Comparison of ENCODE assay signal across 10 mouse cellular contexts in genomic region chr8:122665667-122666316, GRCm38 (mm10). TPM values are rescaled to one million over a fixed set of nuclear protein-coding genes. Genes with fewer than 3 reads are reported as not detected.
DNase-seq lines count a peak whose midpoint lies in the region; ATAC-seq lines count a peak whose summit lies in the region.
"Had no signal": no experiment of that assay in that cellular context is flagged by ENCODE, and none has a peak within 500 bp of the region (broad histone marks: within the 10 kb centered on the region; RNA-seq: fewer than 3 reads in every experiment).

No protein-coding gene starts in this region.

- H3K4me2 ChIP-seq in forebrain, embryonic 15.5 days (replicated peaks), result peak overlapping the region; percentile 29
- peak overlapping the region; percentile 36 for H3K4me2 ChIP-seq in hindbrain, embryonic 16.5 days (ENCODE audit: low read length)
- H3K4me2 ChIP-seq in liver, embryonic 16.5 days (ENCODE audit: low read depth, low read length), result peak overlapping the region; percentile 64
- H3K4me2 ChIP-seq in stomach, embryonic 15.5 days, result peak overlapping the region; percentile 6; the same call in 1 of the 2 replicates

- H3K4me1 ChIP-seq in forebrain, embryonic 15.5 days, result peaks cover 84% of the 10 kb centered on the region
- H3K4me1 ChIP-seq in hindbrain, embryonic 16.5 days (ENCODE audit: control insufficient read depth, insufficient read depth, low read depth, low read length), result peaks cover 53% of the 10 kb centered on the region
- peaks cover 33% of the 10 kb centered on the region for H3K4me1 ChIP-seq in liver, embryonic 16.5 days (ENCODE audit: control insufficient read depth, low read depth, low read length)
- peaks cover 43% of the 10 kb centered on the region for H3K4me1 ChIP-seq in stomach, embryonic 15.5 days

- H3K27me3 ChIP-seq in forebrain, embryonic 15.5 days, result no peaks in the 10 kb centered on the region; the same call in 1 of the 2 replicates
- H3K27me3 ChIP-seq in hindbrain, embryonic 16.5 days (replicated peaks; ENCODE audit: control insufficient read depth, insufficient read depth, low read length), result no peaks in the 10 kb centered on the region
- peaks cover 4% of the 10 kb centered on the region for H3K27me3 ChIP-seq in liver, embryonic 16.5 days (ENCODE audit: control insufficient read depth, insufficient read depth, low read depth, low read length)
- H3K27me3 ChIP-seq in stomach, embryonic 15.5 days (replicated peaks), result 0 out of 2 replicates have a peak, but pooled peaks cover 5% of the 10 kb centered on the region
- H3K27me3 ChIP-seq: Patski had no signal

- DNase-seq in layer of hippocampus, postnatal 10 days (ENCODE audit: low spot score in 2 of 2), result peak; percentile 66 to 73
- no peak for DNase-seq in layer of hippocampus, adult 8-10 months (ENCODE audit: low spot score in 2 of 2)
- peak; percentile 67 for DNase-seq in adrenal gland, adult 8-10 months
- no peak for DNase-seq in T-cell, adult 2 months (ENCODE audit: low spot score)

- no peaks in the 10 kb centered on the region for H3K9me3 ChIP-seq in forebrain, embryonic 15.5 days
- H3K9me3 ChIP-seq in hindbrain, embryonic 16.5 days (ENCODE audit: control insufficient read depth, low read length), result no peaks in the 10 kb centered on the region
- H3K9me3 ChIP-seq in liver, embryonic 16.5 days (replicated peaks; ENCODE audit: control insufficient read depth, low read length), result no peaks in the 10 kb centered on the region
- no peaks in the 10 kb centered on the region for H3K9me3 ChIP-seq in stomach, embryonic 15.5 days

- peak; percentile 76 for ATAC-seq in forebrain, embryonic 15.5 days (replicated peaks)
- peak; percentile 56 for ATAC-seq in hindbrain, embryonic 16.5 days
- ATAC-seq in liver, embryonic 16.5 days (ENCODE audit: low read depth), result no peak
- peak; percentile 19; the same call in 1 of the 2 replicates for ATAC-seq in stomach, embryonic 15.5 days (ENCODE audit: insufficient read depth, low FRiP score, low read depth)
- ATAC-seq: Patski had no signal

- H3K27ac ChIP-seq in forebrain, embryonic 15.5 days (replicated peaks), result peak overlapping the region; percentile 73
- H3K27ac ChIP-seq in hindbrain, embryonic 16.5 days (ENCODE audit: low read depth, low read length), result peak overlapping the region; percentile 78
- H3K27ac ChIP-seq in liver, embryonic 16.5 days (ENCODE audit: low read length), result peak overlapping the region; percentile 51
- peak overlapping the region; percentile 58 for H3K27ac ChIP-seq in stomach, embryonic 15.5 days

- H3K36me3 ChIP-seq in forebrain, embryonic 15.5 days, result no peaks in the 10 kb centered on the region
- H3K36me3 ChIP-seq in hindbrain, embryonic 16.5 days (ENCODE audit: control insufficient read depth, insufficient read depth, low read length), result no peaks in the 10 kb centered on the region
- H3K36me3 ChIP-seq in liver, embryonic 16.5 days (ENCODE audit: control insufficient read depth, insufficient read depth), result no peaks in the 10 kb centered on the region
- H3K36me3 ChIP-seq in stomach, embryonic 15.5 days, result no peaks in the 10 kb centered on the region

- H3K9ac ChIP-seq in forebrain, embryonic 15.5 days (replicated peaks), result no peak overlapping the region
- H3K9ac ChIP-seq in hindbrain, embryonic 16.5 days (ENCODE audit: low read depth, low read length), result peak overlapping the region; percentile 47; the same call in 1 of the 2 replicates
- no peak overlapping the region; the same call in 1 of the 2 replicates for H3K9ac ChIP-seq in liver, embryonic 16.5 days (ENCODE audit: low read depth, low read length)
- no peak overlapping the region for H3K9ac ChIP-seq in stomach, embryonic 15.5 days

- H3K4me3 ChIP-seq in forebrain, embryonic 15.5 days, result no peak overlapping the region
- H3K4me3 ChIP-seq in hindbrain, embryonic 16.5 days (ENCODE audit: low read length), result no peak overlapping the region
- no peak overlapping the region for H3K4me3 ChIP-seq in liver, embryonic 16.5 days (ENCODE audit: low read depth, low read length)
- H3K4me3 ChIP-seq in stomach, embryonic 15.5 days (replicated peaks), result no peak overlapping the region

- 44% methylated on average over 12 of the region's 14 CpGs for WGBS in forebrain, embryonic 15.5 days
- WGBS in hindbrain, embryonic 16.5 days, result 43% methylated on average over 12 of the region's 14 CpGs
- WGBS in liver, embryonic 16.5 days (ENCODE audit: insufficient replicate concordance), result 45% methylated on average over 13 of the region's 14 CpGs
- 63% methylated on average over 12 of the region's 14 CpGs for whole genome bisulfite sequencing in stomach, embryonic 15.5 days

RNA-seq across cellular contexts. Expression of gene Cbfa2t3, which starts 33.1 kb away (rescaled TPM):
- total RNA-seq in layer of hippocampus, postnatal 10 days (2021), result 10 to 100 TPM; 23.4 to 25.7 TPM
- total RNA-seq in layer of hippocampus, adult 8-10 months (2022), result 10 to 100 TPM; 30.0 to 39.0 (median 37.0) TPM
- 10 to 100 TPM; 10.9 to 21.7 (median 15.3) TPM for total RNA-seq in adrenal gland, adult 8-10 months (2022)
- 13.2 and 14.0 TPM in 2 replicates for polyA plus RNA-seq in forebrain, embryonic 15.5 days (2015; fragmentation: Nextera tagmentation; extraction: Ambion mirVana)
- polyA plus RNA-seq in hindbrain, embryonic 16.5 days (2015; fragmentation: Nextera tagmentation; extraction: Ambion mirVana), result 12.6 and 18.3 TPM in 2 replicates
- 3.1 and 3.3 TPM in 2 replicates for polyA plus RNA-seq in liver, embryonic 16.5 days (2015; fragmentation: Nextera tagmentation; extraction: Ambion mirVana)
- polyA plus RNA-seq in stomach, embryonic 15.5 days (2015; fragmentation: Nextera tagmentation; extraction: Ambion mirVana), result 4.5 and 4.8 TPM in 2 replicates

RNA-seq across cellular contexts. Expression of gene Pabpn1l, which starts 43.3 kb away (rescaled TPM):
- total RNA-seq in layer of hippocampus, postnatal 10 days (2021), result not detected
- total RNA-seq in layer of hippocampus, adult 8-10 months (2022), result not detected
- total RNA-seq in adrenal gland, adult 8-10 months (2022), result not detected
- polyA plus RNA-seq in forebrain, embryonic 15.5 days (2015; fragmentation: Nextera tagmentation; extraction: Ambion mirVana), result not detected in 2 replicates
- polyA plus RNA-seq in hindbrain, embryonic 16.5 days (2015; fragmentation: Nextera tagmentation; extraction: Ambion mirVana), result not detected in 2 replicates
- not detected in 2 replicates for polyA plus RNA-seq in liver, embryonic 16.5 days (2015; fragmentation: Nextera tagmentation; extraction: Ambion mirVana)
- polyA plus RNA-seq in stomach, embryonic 15.5 days (2015; fragmentation: Nextera tagmentation; extraction: Ambion mirVana), result 0.12 TPM in 1 of 2 replicates, not detected in the other
- polyA plus RNA-seq: intestine, embryonic 14.5 days had no signal

RNA-seq across cellular contexts. Expression of gene Trappc2l, which starts 54.4 kb away (rescaled TPM):
- total RNA-seq in layer of hippocampus, postnatal 10 days (2021), result 10 to 100 TPM; 75.6 to 79.9 TPM
- total RNA-seq in layer of hippocampus, adult 8-10 months (2022), result 10 to 100 TPM; 72.6 to 90.6 (median 75.3) TPM
- total RNA-seq in adrenal gland, adult 8-10 months (2022), result 10 to 100 TPM; 61.7 to 64.9 (median 62.9) TPM
- polyA plus RNA-seq in forebrain, embryonic 15.5 days (2015; fragmentation: Nextera tagmentation; extraction: Ambion mirVana), result 80.4 and 87.9 TPM in 2 replicates
- 109 and 110 TPM in 2 replicates for polyA plus RNA-seq in hindbrain, embryonic 16.5 days (2015; fragmentation: Nextera tagmentation; extraction: Ambion mirVana)
- polyA plus RNA-seq in liver, embryonic 16.5 days (2015; fragmentation: Nextera tagmentation; extraction: Ambion mirVana), result 21.5 and 22.8 TPM in 2 replicates
- polyA plus RNA-seq in stomach, embryonic 15.5 days (2015; fragmentation: Nextera tagmentation; extraction: Ambion mirVana), result 49.7 and 61.8 TPM in 2 replicates

RNA-seq across cellular contexts. Expression of gene Galns, which starts 54.5 kb away (rescaled TPM):
- total RNA-seq in layer of hippocampus, postnatal 10 days (2021), result 10 to 100 TPM; 10.6 to 10.7 TPM
- 10 to 100 TPM in 2 of 4 experiments, 1 to 10 TPM in 2; 8.0 to 16.5 (median 11.9) TPM for total RNA-seq in layer of hippocampus, adult 8-10 months (2022)
- total RNA-seq in adrenal gland, adult 8-10 months (2022), result 10 to 100 TPM in 2 of 4 experiments, 1 to 10 TPM in 2; 6.4 to 11.6 (median 9.1) TPM
- 4.4 and 4.5 TPM in 2 replicates for polyA plus RNA-seq in forebrain, embryonic 15.5 days (2015; fragmentation: Nextera tagmentation; extraction: Ambion mirVana)
- 8.7 TPM in 2 replicates for polyA plus RNA-seq in hindbrain, embryonic 16.5 days (2015; fragmentation: Nextera tagmentation; extraction: Ambion mirVana)
- polyA plus RNA-seq in liver, embryonic 16.5 days (2015; fragmentation: Nextera tagmentation; extraction: Ambion mirVana), result 8.1 and 8.6 TPM in 2 replicates
- 11.9 and 13.1 TPM in 2 replicates for polyA plus RNA-seq in stomach, embryonic 15.5 days (2015; fragmentation: Nextera tagmentation; extraction: Ambion mirVana)

Comparison
In these comparisons a context has a peak if more than half of its experiments do, and no peak if none do; other contexts are left out.
1. DNase-seq: peak in layer of hippocampus, postnatal 10 days (2 of 2) and adrenal gland, adult 8-10 months (single experiment); none in layer of hippocampus, adult 8-10 months (0 of 2) and T-cell, adult 2 months (single experiment).
2. H3K4me2 ChIP-seq: peak in every context shown above with its lines; median percentile 64 in liver, embryonic 16.5 days; 36 in hindbrain, embryonic 16.5 days; 29 in forebrain, embryonic 15.5 days; 6 in stomach, embryonic 15.5 days.
3. Peak in every context shown above with its lines, with median percentiles within 50 percentile points of each other: H3K27ac ChIP-seq.